Mouse (Mus musculus) lung, postnatal 0 days (tissue): ENCODE data around the gene Grin1.
A peak's percentile ranks its signal among the peaks of the same experiment; 100 is the strongest.

Source experiments
- CTCF ChIP-seq: IDR thresholded peaks from 2 replicates; pipeline ENCODE4 v1.5.1; 2016; ENCODE audit warnings: antibody characterized with exemption, mild to moderate bottlenecking
- EP300 ChIP-seq: IDR thresholded peaks from 2 replicates; pipeline ENCODE4 v1.6.1; 2016; ENCODE audit warnings: antibody characterized with exemption, mild to moderate bottlenecking, control low read depth

GRCm38 (mm10) chr2:25328440-25328839 is 9.5 kb upstream of the Grin1 start:
- TF ChIP-seq EP300: no peak
- peak; percentile 73 for TF ChIP-seq CTCF
